Mouse (Mus musculus) megakaryocyte, embryonic 14.5 days (primary cell): ENCODE data around the gene Hrh2.

Experiments
- FLI1 ChIP-seq: IDR thresholded peaks from 2 replicates; pipeline ENCODE4 v1.6.1; 2012; ENCODE audit warnings: low read length, inconsistent platforms, mixed read lengths
- GATA1 ChIP-seq: IDR thresholded peaks from 3 replicates; pipeline ENCODE4 v1.6.1; 2012; ENCODE audit warnings: mixed read lengths, low read length, inconsistent platforms, borderline replicate concordance

GRCm38 (mm10) chr13:54171346-54171745, 20.6 kb upstream of the Hrh2 start:
- TF ChIP-seq FLI1 (no peak), GATA1 (no peak)
